Mouse (Mus musculus) left cerebral cortex, postnatal 36 days (tissue): Measurements from ENCODE around the gene Pmp22. TPM values are rescaled to one million over a fixed set of nuclear protein-coding genes. Genes with fewer than 3 reads are reported as not detected.

ENCODE experiments used
- DNase-seq, 2 experiments: peaks; one replicate each; pipeline ENCODE4 v3.0.0; 2021 to 2022; ENCODE audit warnings: low spot score in 2 of 2, mixed read lengths in 1 of 2
- intact Hi-C: fragments of 180-260 bp; cut with DNase I; formaldehyde crosslinking; loops from one replicate; pipeline ENCODE4 v1.15.1; 2025
- total RNA-seq, 2 experiments: library from RNA; stranded (reverse); gene quantifications; 2 replicates each; pipeline ENCODE4 v1.2.3; 2021

Pmp22 gene
- total RNA-seq, 2 experiments from 2014 or later, result 22.4 to 28.4 TPM

GRCm38 (mm10) chr11:63125832-63126456 is 2.8 kb upstream of the Pmp22 start:
- intact Hi-C loops, result no loop called here
- DNase-seq, result no peak

GRCm38 (mm10) chr11:63126976-63127375 is 1.8 kb upstream of the Pmp22 start:
- no peak for DNase-seq
- intact Hi-C loops, result no loop called here

GRCm38 (mm10) chr11:63127513-63127912 is 1.3 kb upstream of the Pmp22 start:
- DNase-seq, result no peak
- intact Hi-C loops, result no loop called here

GRCm38 (mm10) chr11:63129375-63129774 is 593 bp downstream of the Pmp22 start:
- intact Hi-C loops, result no loop called here
- DNase-seq, result no peak

GRCm38 (mm10) chr11:63129840-63130239 is 1.1 kb downstream of the Pmp22 start:
- DNase-seq, result no peak
- intact Hi-C loops, result loop anchor here (5.0 kb wide), 2 partner anchors 128 to 373 kb away; no protein-coding TSS in a partner anchor

GRCm38 (mm10) chr11:63130497-63130896 is 1.7 kb downstream of the Pmp22 start:
- intact Hi-C loops, result loop anchor here (5.0 kb wide), 2 partner anchors 128 to 373 kb away; no protein-coding TSS in a partner anchor
- DNase-seq, result peak; percentile 18 to 37

GRCm38 (mm10) chr11:63131001-63131692 is 2.4 kb downstream of the Pmp22 start:
- intact Hi-C loops, result loop anchor here (5.0 kb wide), 2 partner anchors 129 to 374 kb away; no protein-coding TSS in a partner anchor
- DNase-seq, result no peak

- intact Hi-C loops, result loop anchor here (5.0 kb wide), 2 partner anchors 129 to 374 kb away; no protein-coding TSS in a partner anchor
Measured at GRCm38 (mm10) chr11:63131693-63132040, 2.9 kb downstream of the Pmp22 start.

GRCm38 (mm10) chr11:63132151-63132500 is 3.3 kb downstream of the Pmp22 start:
- intact Hi-C loops, result loop anchor here (5.0 kb wide), 2 partner anchors 130 to 375 kb away; no protein-coding TSS in a partner anchor
- DNase-seq, result no peak

More at GRCm38 (mm10) chr11:63131693-63132040, 2.9 kb downstream of the Pmp22 start:
- DNase-seq, result no peak

- DNase-seq, result peak; percentile 74 to 75
- intact Hi-C loops, result loop anchor here (5.0 kb wide), 2 partner anchors 130 to 375 kb away; no protein-coding TSS in a partner anchor
Measured at GRCm38 (mm10) chr11:63132501-63133435, 4.0 kb downstream of the Pmp22 start.

GRCm38 (mm10) chr11:63134021-63134420 is 5.2 kb downstream of the Pmp22 start:
- no peak for DNase-seq
- intact Hi-C loops, result loop anchor here (5.0 kb wide), 2 partner anchors 132 to 377 kb away; no protein-coding TSS in a partner anchor

- intact Hi-C loops, result loop anchor here (1.0 to 5.0 kb wide), 3 partner anchors 133 to 378 kb away; no protein-coding TSS in a partner anchor
- peak; percentile 18 to 27 for DNase-seq
Measured at GRCm38 (mm10) chr11:63134742-63135482, 6.1 kb downstream of the Pmp22 start.

GRCm38 (mm10) chr11:63135622-63136021 is 6.8 kb downstream of the Pmp22 start:
- peak; percentile 92 to 94 for DNase-seq
- intact Hi-C loops, result loop anchor here (1.0 kb wide), 1 partner anchor 214 kb away; no protein-coding TSS in a partner anchor

- DNase-seq, result peak in 1 of 2 experiments; percentile 10
- intact Hi-C loops, result no loop called here
Measured at GRCm38 (mm10) chr11:63136205-63136604, 7.4 kb downstream of the Pmp22 start.

GRCm38 (mm10) chr11:63136836-63137416 is 8.1 kb downstream of the Pmp22 start:
- no peak for DNase-seq
- intact Hi-C loops, result no loop called here

- intact Hi-C loops, result no loop called here
- DNase-seq, result no peak
Measured at GRCm38 (mm10) chr11:63138739-63139138, 10.0 kb downstream of the Pmp22 start.

- intact Hi-C loops, result no loop called here
- DNase-seq, result no peak
Measured at GRCm38 (mm10) chr11:63142311-63142710, 13.5 kb downstream of the Pmp22 start.

GRCm38 (mm10) chr11:63142816-63143215 is 14.0 kb downstream of the Pmp22 start:
- intact Hi-C loops, result no loop called here
- no peak for DNase-seq

GRCm38 (mm10) chr11:63143486-63143885 is 14.7 kb downstream of the Pmp22 start:
- DNase-seq, result no peak
- intact Hi-C loops, result no loop called here
